Mouse (Mus musculus): Measurements from ENCODE around the gene Anapc15. TPM values are rescaled to one million over a fixed set of nuclear protein-coding genes. Genes with fewer than 3 reads are reported as not detected.

Gene Anapc15
- total RNA-seq, 1 experiment = 123 TPM

GRCm38 (mm10) chr7:101896104-101897066 is 32.9 kb downstream of the Anapc15 start:
- H3K27ac ChIP-seq (ENCODE audit: insufficient read depth, low read depth, low read length, poor library complexity, severe bottlenecking) = peak overlapping the region; percentile 97
- DNase-seq (ENCODE audit: low read depth, low spot score) = peak; percentile 98
- no peaks in the 10 kb centered on the region for H3K9me3 ChIP-seq (ENCODE audit: control insufficient read depth, insufficient read depth, low read depth, low read length)
- peaks cover 4 to 9% of the 10 kb centered on the region in 2 experiments for H3K4me1 ChIP-seq (ENCODE audit: control insufficient read depth in 2 of 2, insufficient read depth in 2 of 2, low read length in 2 of 2, poor library complexity in 1 of 2)
- H3K9ac ChIP-seq (ENCODE audit: insufficient read depth, low read depth, low read length, poor library complexity, severe bottlenecking) = peak overlapping the region; percentile 96
- peak overlapping the region; percentile 87 to 98 for H3K4me3 ChIP-seq (ENCODE audit: insufficient read depth in 1 of 2, low read depth in 1 of 2, low read length in 2 of 2, poor library complexity in 1 of 2, severe bottlenecking in 1 of 2)
- in situ Hi-C loops (cut with MboI; ENCODE audit: low sequenced_read_pairs in 2 of 2, unreplicated experiment in 2 of 2) = no loop called here
- H3K36me3 ChIP-seq (ENCODE audit: control insufficient read depth, insufficient read depth, low read length, poor library complexity, severe bottlenecking) = peaks cover 7% of the 10 kb centered on the region
- TF ChIP-seq HCFC1 (IDR thresholded peaks at IDR 0.05; ENCODE audit: borderline replicate concordance, insufficient read depth, low read length) = peak; percentile 83
- TF ChIP-seq CHD2 (IDR thresholded peaks at IDR 0.05; ENCODE audit: low read depth, low read length) = peak; percentile 83
- TF ChIP-seq MAFK (IDR thresholded peaks at IDR 0.05; ENCODE audit: insufficient read depth, low read depth, low read length) = no peak

DNA sequence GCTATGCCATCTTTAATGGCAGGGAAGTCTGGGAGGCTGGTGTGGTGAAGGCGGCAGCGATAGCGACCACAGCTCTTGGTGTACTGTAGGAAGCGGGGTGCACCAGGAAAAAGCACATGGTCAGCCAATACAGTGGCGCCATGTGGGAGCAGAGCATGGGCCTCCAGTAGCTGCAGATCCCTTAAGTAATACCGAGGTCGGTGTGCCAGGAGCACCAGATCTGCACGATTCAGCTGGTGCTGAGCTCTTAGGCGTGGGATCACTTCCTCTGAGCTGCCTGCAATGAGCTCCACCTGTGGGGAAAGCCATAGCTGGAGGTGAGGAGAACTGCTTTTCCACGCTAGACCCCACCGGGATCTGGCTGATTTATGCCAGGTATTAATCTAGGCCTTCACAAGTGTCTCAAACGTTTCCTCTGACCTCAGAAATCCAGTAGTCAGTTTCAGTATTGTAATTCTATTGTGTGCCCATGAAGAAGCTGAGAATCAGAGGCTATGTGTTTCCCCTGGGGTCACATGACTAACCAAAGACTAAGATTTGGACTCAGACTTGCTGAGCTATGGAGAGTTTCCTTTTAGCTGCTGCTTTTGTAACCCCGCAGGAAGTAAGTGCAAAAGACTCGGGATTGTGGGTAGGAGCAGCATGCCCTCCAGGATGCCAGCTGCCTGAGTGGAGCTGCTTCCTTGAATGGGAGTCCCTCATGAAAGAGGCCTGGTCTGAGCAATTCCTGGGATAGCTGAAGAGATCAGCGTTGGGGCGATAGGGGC is 37.0 kb downstream of the Anapc15 start:
- DNase-seq (ENCODE audit: low read depth, low spot score) = no peak
- TF ChIP-seq MAFK (IDR thresholded peaks at IDR 0.05; ENCODE audit: insufficient read depth, low read depth, low read length) = no peak
- TF ChIP-seq ZNF384 (IDR thresholded peaks at IDR 0.05; ENCODE audit: low read depth, low read length) = no peak
- no peak for TF ChIP-seq CHD2 (IDR thresholded peaks at IDR 0.05; ENCODE audit: low read depth, low read length)
- TF ChIP-seq ZC3H11A (IDR thresholded peaks at IDR 0.05; ENCODE audit: borderline replicate concordance, low read depth, low read length) = no peak
- H3K27ac ChIP-seq (ENCODE audit: insufficient read depth, low read depth, low read length, poor library complexity, severe bottlenecking) = peak overlapping the region; percentile 53
- H3K9ac ChIP-seq (ENCODE audit: insufficient read depth, low read depth, low read length, poor library complexity, severe bottlenecking) = peak overlapping the region; percentile 69
- peak overlapping the region in 1 of 2 experiments; percentile 32; a peak in 2 of 4 replicates for H3K4me3 ChIP-seq (ENCODE audit: insufficient read depth in 1 of 2, low read depth in 1 of 2, low read length in 2 of 2, poor library complexity in 1 of 2, severe bottlenecking in 1 of 2)
- peaks cover 4 to 6% of the 10 kb centered on the region in 2 experiments; a peak in 3 of 4 replicates for H3K4me1 ChIP-seq (ENCODE audit: control insufficient read depth in 2 of 2, insufficient read depth in 2 of 2, low read length in 2 of 2, poor library complexity in 1 of 2)
- in situ Hi-C loops (cut with MboI; ENCODE audit: low sequenced_read_pairs in 2 of 2, unreplicated experiment in 2 of 2) = no loop called here
- peaks cover 9% of the 10 kb centered on the region for H3K36me3 ChIP-seq (ENCODE audit: control insufficient read depth, insufficient read depth, low read length, poor library complexity, severe bottlenecking)
- no peaks in the 10 kb centered on the region for H3K9me3 ChIP-seq (ENCODE audit: control insufficient read depth, insufficient read depth, low read depth, low read length)

DNA sequence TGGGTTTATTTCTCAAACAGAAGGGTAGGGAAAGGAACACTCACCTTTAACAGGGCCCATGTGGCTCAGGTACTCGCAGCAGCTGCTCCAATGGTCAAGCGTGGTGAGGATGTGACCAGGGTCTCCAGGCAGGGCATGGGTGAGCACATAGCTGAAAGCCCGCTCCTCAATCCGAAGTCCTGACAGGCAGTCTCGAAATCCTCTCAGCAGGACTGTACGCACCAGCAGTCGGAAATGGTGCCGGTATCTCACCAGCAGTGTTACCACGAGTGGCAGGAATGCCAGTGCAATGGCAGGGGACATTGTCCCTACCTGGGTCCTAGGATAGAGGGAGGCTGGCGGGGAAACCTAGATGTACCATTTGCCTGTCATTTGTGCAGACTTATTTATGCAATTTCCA is 38.5 kb downstream of the Anapc15 start:
- no peaks in the 10 kb centered on the region for H3K9me3 ChIP-seq (ENCODE audit: control insufficient read depth, insufficient read depth, low read depth, low read length)
- H3K9ac ChIP-seq (ENCODE audit: insufficient read depth, low read depth, low read length, poor library complexity, severe bottlenecking) = no peak overlapping the region
- in situ Hi-C loops (cut with MboI; ENCODE audit: low sequenced_read_pairs in 2 of 2, unreplicated experiment in 2 of 2) = no loop called here
- H3K4me3 ChIP-seq (ENCODE audit: insufficient read depth in 1 of 2, low read depth in 1 of 2, low read length in 2 of 2, poor library complexity in 1 of 2, severe bottlenecking in 1 of 2) = no peak overlapping the region
- no peak for DNase-seq (ENCODE audit: low read depth, low spot score)
- no peak for TF ChIP-seq ZNF384 (IDR thresholded peaks at IDR 0.05; ENCODE audit: low read depth, low read length)
- no peak for TF ChIP-seq ZC3H11A (IDR thresholded peaks at IDR 0.05; ENCODE audit: borderline replicate concordance, low read depth, low read length)
- TF ChIP-seq CHD2 (IDR thresholded peaks at IDR 0.05; ENCODE audit: low read depth, low read length) = no peak
- TF ChIP-seq MAFK (IDR thresholded peaks at IDR 0.05; ENCODE audit: insufficient read depth, low read depth, low read length) = no peak
- TF ChIP-seq HCFC1 (IDR thresholded peaks at IDR 0.05; ENCODE audit: borderline replicate concordance, insufficient read depth, low read length) = no peak
- H3K36me3 ChIP-seq (ENCODE audit: control insufficient read depth, insufficient read depth, low read length, poor library complexity, severe bottlenecking) = peaks cover 9% of the 10 kb centered on the region
- peaks cover 9 to 11% of the 10 kb centered on the region in 2 experiments; a peak in 3 of 4 replicates for H3K4me1 ChIP-seq (ENCODE audit: control insufficient read depth in 2 of 2, insufficient read depth in 2 of 2, low read length in 2 of 2, poor library complexity in 1 of 2)
- no peak overlapping the region; the same call in 1 of the 2 replicates for H3K27ac ChIP-seq (ENCODE audit: insufficient read depth, low read depth, low read length, poor library complexity, severe bottlenecking)

- Histone ChIP-seq H3K4me1 (ENCODE audit: control insufficient read depth in 2 of 2, insufficient read depth in 2 of 2, low read length in 2 of 2, poor library complexity in 1 of 2) (peaks cover 6 to 12% of the 10 kb centered on the region in 2 experiments; a peak in 3 of 4 replicates), H3K9me3 (ENCODE audit: control insufficient read depth, insufficient read depth, low read depth, low read length) (no peaks in the 10 kb centered on the region), H3K4me3 (ENCODE audit: insufficient read depth in 1 of 2, low read depth in 1 of 2, low read length in 2 of 2, poor library complexity in 1 of 2, severe bottlenecking in 1 of 2) (no peak overlapping the region), H3K36me3 (ENCODE audit: control insufficient read depth, insufficient read depth, low read length, poor library complexity, severe bottlenecking) (peaks cover 7% of the 10 kb centered on the region), H3K9ac (ENCODE audit: insufficient read depth, low read depth, low read length, poor library complexity, severe bottlenecking) (no peak overlapping the region), H3K27ac (ENCODE audit: insufficient read depth, low read depth, low read length, poor library complexity, severe bottlenecking) (no peak overlapping the region)
- in situ Hi-C loops (cut with MboI; ENCODE audit: low sequenced_read_pairs in 2 of 2, unreplicated experiment in 2 of 2) = no loop called here
- no peak for TF ChIP-seq ZNF384 (IDR thresholded peaks at IDR 0.05; ENCODE audit: low read depth, low read length)
- no peak for DNase-seq (ENCODE audit: low read depth, low spot score)
These were observed 39.3 kb downstream of the Anapc15 start for GRCm38 (mm10) chr7:101902846-101903245.
